Mouse (Mus musculus): ENCODE results near the gene Trp53bp2. TPM values are rescaled to one million over a fixed set of nuclear protein-coding genes. Genes with fewer than 3 reads are reported as not detected.

Gene Trp53bp2
- polyA plus RNA-seq, 1 experiment from 2014 or later = 32.5 TPM

Other genes starting within 250 kb of the Trp53bp2 start
- gene Vmn1r1, start 244.7 kb upstream of the Trp53bp2 start, polyA plus RNA-seq (2016; fragmentation: Nextera tagmentation; extraction: Ambion mirVana) = not detected in 2 replicates
- gene Degs1, start 126.4 kb upstream of the Trp53bp2 start, polyA plus RNA-seq (2016; fragmentation: Nextera tagmentation; extraction: Ambion mirVana) = 53.8 and 58.1 TPM in 2 replicates
- 31.6 and 34.5 TPM in 2 replicates for gene Fbxo28, start 67.5 kb upstream of the Trp53bp2 start, polyA plus RNA-seq (2016; fragmentation: Nextera tagmentation; extraction: Ambion mirVana)
- 91.6 and 95.6 TPM in 2 replicates for gene Capn2, start 108.4 kb downstream of the Trp53bp2 start, polyA plus RNA-seq (2016; fragmentation: Nextera tagmentation; extraction: Ambion mirVana)
- 0.08 and 0.10 TPM in 2 replicates for gene Capn8, start 155.8 kb downstream of the Trp53bp2 start, polyA plus RNA-seq (2016; fragmentation: Nextera tagmentation; extraction: Ambion mirVana)